Mouse (Mus musculus) CH12.LX (cell line): Measurements from ENCODE around the gene Fkbp6.

Experiments used
- CTCF ChIP-seq, 2 experiments: IDR thresholded peaks in 1 of 2; conservative IDR thresholded peaks in 1 of 2; 2 replicates each; pipeline ENCODE4 v1.5.1; 2011 to 2012; ENCODE audit warnings: low read depth in 2 of 2, low read length in 2 of 2, improper control_type of control experiment in 1 of 2, inconsistent platforms in 1 of 2, mild to moderate bottlenecking in 1 of 2, moderate library complexity in 1 of 2
- PAX5 ChIP-seq: IDR thresholded peaks from 2 replicates; pipeline ENCODE4 v1.6.1; 2012; ENCODE audit warnings: low read length, inconsistent platforms, mixed read lengths
- POLR2A ChIP-seq: IDR thresholded peaks from 2 replicates; pipeline ENCODE4 v1.6.1; 2011; ENCODE audit warnings: low read depth, mild to moderate bottlenecking, improper control_type of control experiment, low read length
- USF1 ChIP-seq: IDR thresholded peaks from 2 replicates; pipeline ENCODE4 v1.6.1; 2014; ENCODE audit warnings: low read depth, mild to moderate bottlenecking, inconsistent platforms, low read length, improper control_type of control experiment

GRCm38 (mm10) chr5:135367841-135368240 is 18.0 kb upstream of the Fkbp6 start:
- TF ChIP-seq CTCF (conservative IDR thresholded peaks at IDR 0.05 in 1 of 2, IDR thresholded peaks at IDR 0.05 in 1 of 2; ENCODE audit: low read depth in 2 of 2, low read length in 2 of 2): peak; percentile 37 to 48
- no peak for TF ChIP-seq PAX5
- TF ChIP-seq POLR2A: no peak
- no peak for TF ChIP-seq USF1
